Mouse (Mus musculus): Measurements from ENCODE around the gene Kng2. TPM values are rescaled to one million over a fixed set of nuclear protein-coding genes. Genes with fewer than 3 reads are reported as not detected.
"Not testable (repeated sequence)": the region's sequence is repeated elsewhere in the genome, so short reads cannot be mapped to it uniquely, and the experiment has no call there.

Gene Kng2
- polyA plus RNA-seq, 1 experiment from 2014 or later: 0.14 TPM

- ATAC-seq (replicated peaks; ENCODE audit: extremely low read depth, insufficient read depth, low FRiP score); H3K4me1 ChIP-seq (ENCODE audit: control insufficient read depth, insufficient read depth, low read length): not testable (repeated sequence)
Measured at GRCm38 (mm10) chr16:22941825-22942476, 87.3 kb downstream of the Kng2 start.

GRCm38 (mm10) chr16:22939120-22939695 lies 90.1 kb downstream of the Kng2 start:
- H3K27ac ChIP-seq (ENCODE audit: low read length): no peak overlapping the region
- no peaks in the 10 kb centered on the region for H3K36me3 ChIP-seq (ENCODE audit: control insufficient read depth, insufficient read depth)
- no peak overlapping the region for H3K4me3 ChIP-seq (ENCODE audit: low read length)
- WGBS: 73% methylated on average over 8 of the region's 8 CpGs
- no peaks in the 10 kb centered on the region; the same call in 1 of the 2 replicates for H3K9me3 ChIP-seq (replicated peaks; ENCODE audit: control insufficient read depth, low read length)
- H3K4me1 ChIP-seq (ENCODE audit: control insufficient read depth, insufficient read depth, low read length): no peaks in the 10 kb centered on the region
- ATAC-seq (replicated peaks; ENCODE audit: extremely low read depth, insufficient read depth, low FRiP score): no peak
- H3K9ac ChIP-seq (ENCODE audit: low read length): no peak overlapping the region
- no peak overlapping the region for H3K4me2 ChIP-seq (ENCODE audit: low read depth, low read length)
- H3K27me3 ChIP-seq (ENCODE audit: control insufficient read depth, insufficient read depth, low read length): no peaks in the 10 kb centered on the region

More at GRCm38 (mm10) chr16:22941825-22942476, 87.3 kb downstream of the Kng2 start:
- not testable (repeated sequence) for H3K36me3 ChIP-seq (ENCODE audit: control insufficient read depth, insufficient read depth); H3K9ac ChIP-seq (ENCODE audit: low read length); H3K9me3 ChIP-seq (replicated peaks; ENCODE audit: control insufficient read depth, low read length); H3K4me3 ChIP-seq (ENCODE audit: low read length); H3K4me2 ChIP-seq (ENCODE audit: low read depth, low read length); H3K27ac ChIP-seq (ENCODE audit: low read length); H3K27me3 ChIP-seq (ENCODE audit: control insufficient read depth, insufficient read depth, low read length)

GRCm38 (mm10) chr16:22938541-22938940 lies 90.7 kb downstream of the Kng2 start:
- Histone ChIP-seq H3K9me3 (replicated peaks; ENCODE audit: control insufficient read depth, low read length) (no peaks in the 10 kb centered on the region; the same call in 1 of the 2 replicates), H3K27me3 (ENCODE audit: control insufficient read depth, insufficient read depth, low read length) (no peaks in the 10 kb centered on the region), H3K27ac (ENCODE audit: low read length) (no peak overlapping the region), H3K36me3 (ENCODE audit: control insufficient read depth, insufficient read depth) (no peaks in the 10 kb centered on the region), H3K4me1 (ENCODE audit: control insufficient read depth, insufficient read depth, low read length) (no peaks in the 10 kb centered on the region), H3K4me3 (ENCODE audit: low read length) (no peak overlapping the region), H3K4me2 (ENCODE audit: low read depth, low read length) (no peak overlapping the region), H3K9ac (ENCODE audit: low read length) (no peak overlapping the region)
- 66% methylated on average over 2 of the region's 2 CpGs for WGBS
- no peak for ATAC-seq (replicated peaks; ENCODE audit: extremely low read depth, insufficient read depth, low FRiP score)

GRCm38 (mm10) chr16:22937631-22938030 lies 91.7 kb downstream of the Kng2 start:
- H3K9ac ChIP-seq (ENCODE audit: low read length): no peak overlapping the region
- no peaks in the 10 kb centered on the region for H3K27me3 ChIP-seq (ENCODE audit: control insufficient read depth, insufficient read depth, low read length)
- no peak overlapping the region for H3K4me3 ChIP-seq (ENCODE audit: low read length)
- ATAC-seq (replicated peaks; ENCODE audit: extremely low read depth, insufficient read depth, low FRiP score): no peak
- H3K9me3 ChIP-seq (replicated peaks; ENCODE audit: control insufficient read depth, low read length): no peaks in the 10 kb centered on the region; the same call in 1 of the 2 replicates
- H3K36me3 ChIP-seq (ENCODE audit: control insufficient read depth, insufficient read depth): no peaks in the 10 kb centered on the region
- H3K27ac ChIP-seq (ENCODE audit: low read length): no peak overlapping the region
- WGBS: 84% methylated on average over 12 of the region's 12 CpGs
- no peaks in the 10 kb centered on the region for H3K4me1 ChIP-seq (ENCODE audit: control insufficient read depth, insufficient read depth, low read length)
- no peak overlapping the region for H3K4me2 ChIP-seq (ENCODE audit: low read depth, low read length)

Other genes with a start within 250 kb of the Kng2 start
- not detected in 2 replicates for gene Crygs, start 217.9 kb downstream of the Kng2 start, polyA plus RNA-seq (2015; fragmentation: Nextera tagmentation; extraction: Ambion mirVana)
- gene Tbccd1, start 171.8 kb downstream of the Kng2 start, polyA plus RNA-seq (2015; fragmentation: Nextera tagmentation; extraction: Ambion mirVana): 19.4 and 20.5 TPM in 2 replicates
- gene Dnajb11, start 171.6 kb downstream of the Kng2 start, polyA plus RNA-seq (2015; fragmentation: Nextera tagmentation; extraction: Ambion mirVana): 86.6 and 96.2 TPM in 2 replicates
- gene Ahsg, start 138.2 kb downstream of the Kng2 start, polyA plus RNA-seq (2015; fragmentation: Nextera tagmentation; extraction: Ambion mirVana): 9.9 and 13.0 TPM in 2 replicates
- gene Fetub, start 111.1 kb downstream of the Kng2 start, polyA plus RNA-seq (2015; fragmentation: Nextera tagmentation; extraction: Ambion mirVana): not detected in 2 replicates
- not detected in 2 replicates for gene Hrg, start 78.4 kb downstream of the Kng2 start, polyA plus RNA-seq (2015; fragmentation: Nextera tagmentation; extraction: Ambion mirVana)
- 0.67 and 1.0 TPM in 2 replicates for gene Kng1, start 28.4 kb upstream of the Kng2 start, polyA plus RNA-seq (2015; fragmentation: Nextera tagmentation; extraction: Ambion mirVana)
- gene Eif4a2, start 78.0 kb upstream of the Kng2 start, polyA plus RNA-seq (2015; fragmentation: Nextera tagmentation; extraction: Ambion mirVana): 156 and 174 TPM in 2 replicates
- gene Rfc4, start 98.3 kb upstream of the Kng2 start, polyA plus RNA-seq (2015; fragmentation: Nextera tagmentation; extraction: Ambion mirVana): 77.8 and 81.6 TPM in 2 replicates
- not detected in 2 replicates for gene Adipoq, start 117.1 kb upstream of the Kng2 start, polyA plus RNA-seq (2015; fragmentation: Nextera tagmentation; extraction: Ambion mirVana)
- gene St6gal1, start 195.3 kb upstream of the Kng2 start, polyA plus RNA-seq (2015; fragmentation: Nextera tagmentation; extraction: Ambion mirVana): 12.4 and 15.7 TPM in 2 replicates

Measured in heart, embryonic 16.5 days (tissue).